Mouse (Mus musculus): ENCODE measurements around the gene Rapgef3. TPM values are rescaled to one million over a fixed set of nuclear protein-coding genes. Genes with fewer than 3 reads are reported as not detected.

The Rapgef3 gene
- polyA plus RNA-seq, 1 experiment from 2014 or later, result 2.1 TPM

DNA sequence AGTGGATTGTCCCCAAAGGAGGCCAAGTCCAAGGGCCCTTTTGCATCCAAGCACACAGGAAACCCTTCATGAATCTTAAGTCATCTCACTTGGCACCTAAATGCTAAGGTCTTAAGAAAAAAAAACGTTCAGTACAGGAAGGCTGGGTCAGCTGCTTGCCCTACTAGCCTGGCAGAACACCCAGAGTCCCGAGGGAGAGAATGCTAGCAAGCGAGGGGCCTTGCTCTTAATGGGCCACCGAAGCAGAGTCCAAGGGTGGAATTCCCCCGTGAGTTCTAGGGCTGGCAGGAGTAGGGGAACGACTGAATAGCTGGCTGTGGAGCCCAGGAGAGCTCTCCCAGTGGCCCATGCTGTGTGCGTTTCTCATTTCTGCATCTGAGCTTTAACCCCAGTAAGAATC, 39.0 kb downstream of the Rapgef3 start:
- no peak overlapping the region for H3K9ac ChIP-seq (ENCODE audit: low read depth, low read length)
- H3K4me1 ChIP-seq (ENCODE audit: control insufficient read depth, low read depth, low read length), result no peaks in the 10 kb centered on the region
- no peak for ATAC-seq (ENCODE audit: low read depth)
- H3K27me3 ChIP-seq (ENCODE audit: control insufficient read depth, insufficient read depth, low read depth, low read length), result no peaks in the 10 kb centered on the region
- no peaks in the 10 kb centered on the region for H3K9me3 ChIP-seq (replicated peaks; ENCODE audit: control insufficient read depth, low read length)
- WGBS (ENCODE audit: insufficient replicate concordance), result 57% methylated on average over 7 of the region's 7 CpGs
- H3K4me2 ChIP-seq (ENCODE audit: low read depth, low read length), result no peak overlapping the region
- H3K36me3 ChIP-seq (ENCODE audit: control insufficient read depth, insufficient read depth), result no peaks in the 10 kb centered on the region
- no peak overlapping the region for H3K4me3 ChIP-seq (ENCODE audit: low read depth, low read length)
- no peak overlapping the region for H3K27ac ChIP-seq (ENCODE audit: low read length)

- no peak for ATAC-seq (ENCODE audit: low read depth)
- no peak overlapping the region for H3K9ac ChIP-seq (ENCODE audit: low read depth, low read length)
- no peaks in the 10 kb centered on the region for H3K36me3 ChIP-seq (ENCODE audit: control insufficient read depth, insufficient read depth)
- no peaks in the 10 kb centered on the region for H3K9me3 ChIP-seq (replicated peaks; ENCODE audit: control insufficient read depth, low read length)
- no peak overlapping the region for H3K27ac ChIP-seq (ENCODE audit: low read length)
- H3K4me3 ChIP-seq (ENCODE audit: low read depth, low read length), result no peak overlapping the region
- no peak overlapping the region for H3K4me2 ChIP-seq (ENCODE audit: low read depth, low read length)
- H3K4me1 ChIP-seq (ENCODE audit: control insufficient read depth, low read depth, low read length), result no peaks in the 10 kb centered on the region
- H3K27me3 ChIP-seq (ENCODE audit: control insufficient read depth, insufficient read depth, low read depth, low read length), result no peaks in the 10 kb centered on the region
- 72% methylated on average over 11 of the region's 11 CpGs for WGBS (ENCODE audit: insufficient replicate concordance)
Observed at GRCm38 (mm10) chr15:97728394-97728793, 39.4 kb downstream of the Rapgef3 start.

GRCm38 (mm10) chr15:97727520-97727919, 40.3 kb downstream of the Rapgef3 start:
- no peaks in the 10 kb centered on the region for H3K9me3 ChIP-seq (replicated peaks; ENCODE audit: control insufficient read depth, low read length)
- H3K4me3 ChIP-seq (ENCODE audit: low read depth, low read length), result no peak overlapping the region
- no peak overlapping the region for H3K4me2 ChIP-seq (ENCODE audit: low read depth, low read length)
- WGBS (ENCODE audit: insufficient replicate concordance), result 50% methylated on average over 5 of the region's 5 CpGs
- H3K9ac ChIP-seq (ENCODE audit: low read depth, low read length), result no peak overlapping the region
- no peaks in the 10 kb centered on the region for H3K4me1 ChIP-seq (ENCODE audit: control insufficient read depth, low read depth, low read length)
- H3K27ac ChIP-seq (ENCODE audit: low read length), result no peak overlapping the region
- no peaks in the 10 kb centered on the region for H3K27me3 ChIP-seq (ENCODE audit: control insufficient read depth, insufficient read depth, low read depth, low read length)
- no peaks in the 10 kb centered on the region for H3K36me3 ChIP-seq (ENCODE audit: control insufficient read depth, insufficient read depth)
- no peak for ATAC-seq (ENCODE audit: low read depth)

GRCm38 (mm10) chr15:97727048-97727447, 40.7 kb downstream of the Rapgef3 start:
- no peak overlapping the region for H3K9ac ChIP-seq (ENCODE audit: low read depth, low read length)
- H3K9me3 ChIP-seq (replicated peaks; ENCODE audit: control insufficient read depth, low read length), result no peaks in the 10 kb centered on the region
- H3K4me1 ChIP-seq (ENCODE audit: control insufficient read depth, low read depth, low read length), result no peaks in the 10 kb centered on the region
- H3K4me2 ChIP-seq (ENCODE audit: low read depth, low read length), result no peak overlapping the region
- no peaks in the 10 kb centered on the region for H3K27me3 ChIP-seq (ENCODE audit: control insufficient read depth, insufficient read depth, low read depth, low read length)
- no peaks in the 10 kb centered on the region for H3K36me3 ChIP-seq (ENCODE audit: control insufficient read depth, insufficient read depth)
- H3K4me3 ChIP-seq (ENCODE audit: low read depth, low read length), result no peak overlapping the region
- WGBS (ENCODE audit: insufficient replicate concordance), result 42% methylated on average over 8 of the region's 8 CpGs
- H3K27ac ChIP-seq (ENCODE audit: low read length), result no peak overlapping the region
- no peak for ATAC-seq (ENCODE audit: low read depth)

GRCm38 (mm10) chr15:97726310-97726709, 41.5 kb downstream of the Rapgef3 start:
- H3K4me2 ChIP-seq (ENCODE audit: low read depth, low read length), result no peak overlapping the region
- no peaks in the 10 kb centered on the region for H3K27me3 ChIP-seq (ENCODE audit: control insufficient read depth, insufficient read depth, low read depth, low read length)
- 71% methylated on average over 13 of the region's 13 CpGs for WGBS (ENCODE audit: insufficient replicate concordance)
- H3K36me3 ChIP-seq (ENCODE audit: control insufficient read depth, insufficient read depth), result no peaks in the 10 kb centered on the region
- H3K4me3 ChIP-seq (ENCODE audit: low read depth, low read length), result no peak overlapping the region
- H3K9ac ChIP-seq (ENCODE audit: low read depth, low read length), result no peak overlapping the region
- no peak overlapping the region for H3K27ac ChIP-seq (ENCODE audit: low read length)
- no peak for ATAC-seq (ENCODE audit: low read depth)
- no peaks in the 10 kb centered on the region for H3K4me1 ChIP-seq (ENCODE audit: control insufficient read depth, low read depth, low read length)
- no peaks in the 10 kb centered on the region for H3K9me3 ChIP-seq (replicated peaks; ENCODE audit: control insufficient read depth, low read length)

DNA sequence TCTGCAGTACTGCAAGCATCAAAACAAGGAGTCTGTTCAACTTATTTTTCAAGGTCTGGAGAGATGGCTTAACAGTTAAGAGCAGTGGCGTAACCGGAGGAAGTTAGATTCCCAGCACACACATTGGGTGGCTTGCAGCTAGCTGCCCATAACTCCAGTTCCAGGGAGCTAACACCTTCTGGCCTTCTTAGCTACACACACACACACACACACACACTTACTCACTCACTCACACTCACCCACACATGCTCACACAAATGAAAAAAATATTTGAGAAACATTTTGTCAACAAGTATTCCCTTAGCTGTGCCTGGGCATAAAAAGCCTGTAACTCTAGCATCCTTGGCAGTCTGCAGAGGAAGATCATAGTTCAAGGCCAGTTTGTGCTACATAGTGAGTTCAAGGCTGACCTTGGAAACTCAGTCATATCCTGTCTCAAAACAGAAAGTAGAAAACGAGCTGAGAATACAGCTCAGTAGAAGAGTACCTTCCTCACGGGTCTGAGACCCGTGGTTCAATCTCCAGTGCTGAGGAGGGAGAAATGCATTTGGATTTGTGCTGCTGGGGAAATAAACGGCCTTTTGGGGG, 42.5 kb downstream of the Rapgef3 start:
- no peaks in the 10 kb centered on the region for H3K4me1 ChIP-seq (ENCODE audit: control insufficient read depth, low read depth, low read length)
- H3K9ac ChIP-seq (ENCODE audit: low read depth, low read length), result no peak overlapping the region
- no peaks in the 10 kb centered on the region for H3K27me3 ChIP-seq (ENCODE audit: control insufficient read depth, insufficient read depth, low read depth, low read length)
- no peaks in the 10 kb centered on the region for H3K9me3 ChIP-seq (replicated peaks; ENCODE audit: control insufficient read depth, low read length)
- H3K27ac ChIP-seq (ENCODE audit: low read length), result no peak overlapping the region
- no peak for ATAC-seq (ENCODE audit: low read depth)
- H3K4me3 ChIP-seq (ENCODE audit: low read depth, low read length), result no peak overlapping the region
- WGBS (ENCODE audit: insufficient replicate concordance), result 44% methylated on average over 6 of the region's 6 CpGs
- H3K4me2 ChIP-seq (ENCODE audit: low read depth, low read length), result no peak overlapping the region
- H3K36me3 ChIP-seq (ENCODE audit: control insufficient read depth, insufficient read depth), result no peaks in the 10 kb centered on the region

DNA sequence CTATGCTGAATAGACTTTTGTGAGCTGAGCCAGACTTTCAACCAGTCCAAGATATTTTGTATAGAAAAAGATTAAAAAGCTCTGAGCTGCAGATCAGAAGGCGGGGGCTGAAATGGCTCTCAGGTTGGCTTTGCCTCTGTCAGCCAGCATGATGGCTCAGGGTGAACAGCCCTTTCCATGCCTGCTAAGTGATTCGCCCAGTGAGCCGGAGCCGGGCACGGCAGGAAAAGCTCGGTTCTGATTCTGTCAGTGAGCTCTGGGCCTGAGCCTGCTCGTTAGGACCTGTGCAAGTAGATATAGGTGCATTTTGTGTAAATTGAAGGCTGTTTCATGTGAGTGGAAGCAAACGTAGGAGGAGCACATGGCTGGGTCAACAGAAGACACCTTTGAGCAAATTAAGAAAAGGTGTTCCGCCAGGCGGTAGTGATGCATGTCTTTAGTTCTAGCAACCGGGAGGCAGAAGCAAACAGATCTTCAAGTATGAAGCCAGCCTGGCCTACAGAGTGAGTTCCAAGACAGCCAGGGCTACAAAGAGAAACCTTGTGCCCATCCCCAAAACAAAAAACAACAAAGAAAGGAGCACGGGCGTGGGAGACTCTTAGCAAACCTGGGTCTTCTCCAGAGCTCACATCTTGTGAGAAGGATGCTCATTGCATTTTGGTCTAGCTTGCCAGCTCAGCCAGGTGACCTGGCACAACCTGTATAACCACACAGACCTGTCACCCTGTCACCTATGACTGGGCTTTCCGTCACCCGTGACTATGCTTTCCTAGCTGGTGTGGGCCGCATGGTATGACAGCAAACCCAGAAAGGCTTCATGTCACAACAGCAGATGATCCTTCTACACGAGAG, 43.2 kb downstream of the Rapgef3 start:
- Histone ChIP-seq H3K4me2 (ENCODE audit: low read depth, low read length) (no peak overlapping the region), H3K27me3 (ENCODE audit: control insufficient read depth, insufficient read depth, low read depth, low read length) (no peaks in the 10 kb centered on the region; the same call in 1 of the 2 replicates), H3K4me1 (ENCODE audit: control insufficient read depth, low read depth, low read length) (no peaks in the 10 kb centered on the region), H3K9me3 (replicated peaks; ENCODE audit: control insufficient read depth, low read length) (no peaks in the 10 kb centered on the region), H3K4me3 (ENCODE audit: low read depth, low read length) (no peak overlapping the region), H3K9ac (ENCODE audit: low read depth, low read length) (no peak overlapping the region), H3K27ac (ENCODE audit: low read length) (no peak overlapping the region), H3K36me3 (ENCODE audit: control insufficient read depth, insufficient read depth) (no peaks in the 10 kb centered on the region)
- 71% methylated on average over 17 of the region's 17 CpGs for WGBS (ENCODE audit: insufficient replicate concordance)
- ATAC-seq (ENCODE audit: low read depth), result no peak

DNA sequence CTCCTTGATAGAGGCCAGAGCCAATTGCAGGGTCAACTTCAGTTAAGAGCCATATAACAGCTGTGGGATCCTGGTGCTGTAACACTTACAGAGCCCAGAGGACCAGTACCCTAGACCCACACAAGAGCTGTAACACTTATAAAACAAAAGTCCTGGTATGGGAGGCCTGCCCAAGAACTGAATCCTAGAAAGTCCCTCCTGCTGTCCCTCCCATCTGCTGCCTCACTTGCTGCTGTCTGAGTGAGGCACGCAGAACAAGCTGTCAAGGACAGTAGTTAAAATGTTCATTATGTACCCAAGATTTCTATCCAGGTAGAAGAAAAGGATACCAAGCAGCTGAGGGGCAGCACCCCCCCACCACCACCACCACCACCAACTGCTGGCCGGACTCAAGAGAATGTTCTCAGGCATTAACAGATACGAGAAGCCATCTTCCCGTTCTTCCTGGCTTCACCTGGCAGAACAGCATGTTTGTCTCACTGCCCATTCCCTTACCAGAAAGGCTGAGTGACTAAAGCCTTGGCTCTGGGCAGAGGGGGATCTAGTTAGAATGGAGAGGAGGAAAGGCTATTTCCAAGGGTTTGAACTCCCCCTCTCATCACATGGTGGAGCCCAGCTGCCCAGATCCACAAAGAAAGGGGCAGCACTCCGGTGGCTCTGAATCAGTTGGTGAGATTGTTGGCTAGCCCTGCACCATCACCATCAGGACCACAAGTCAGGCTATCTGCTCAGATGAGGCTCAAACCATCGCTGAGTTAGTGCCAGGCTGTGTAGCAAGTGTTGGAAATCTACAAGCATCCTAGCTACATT, 44.0 kb downstream of the Rapgef3 start:
- ATAC-seq (ENCODE audit: low read depth), result no peak
- no peak overlapping the region for H3K27ac ChIP-seq (ENCODE audit: low read length)
- H3K9ac ChIP-seq (ENCODE audit: low read depth, low read length), result no peak overlapping the region
- no peaks in the 10 kb centered on the region for H3K9me3 ChIP-seq (replicated peaks; ENCODE audit: control insufficient read depth, low read length)
- no peaks in the 10 kb centered on the region for H3K4me1 ChIP-seq (ENCODE audit: control insufficient read depth, low read depth, low read length)
- WGBS (ENCODE audit: insufficient replicate concordance), result 72% methylated on average over 6 of the region's 6 CpGs
- no peak overlapping the region for H3K4me2 ChIP-seq (ENCODE audit: low read depth, low read length)
- no peaks in the 10 kb centered on the region; the same call in 1 of the 2 replicates for H3K27me3 ChIP-seq (ENCODE audit: control insufficient read depth, insufficient read depth, low read depth, low read length)
- no peak overlapping the region for H3K4me3 ChIP-seq (ENCODE audit: low read depth, low read length)
- H3K36me3 ChIP-seq (ENCODE audit: control insufficient read depth, insufficient read depth), result no peaks in the 10 kb centered on the region

All from liver, embryonic 16.5 days (tissue).